Mouse (Mus musculus) small intestine, adult 2 months (tissue): ENCODE data around the gene Lgals3. TPM values are rescaled to one million over a fixed set of nuclear protein-coding genes. Genes with fewer than 3 reads are reported as not detected.

ENCODE experiments used
- H3K27ac ChIP-seq: fragments of 200-500 bp; 2 replicates; pipeline ENCODE4 v1.5.1; 2012; ENCODE audit warnings: low read depth, low read length, control low read depth, inconsistent platforms; ENCODE audit not compliant: insufficient read depth
- H3K27me3 ChIP-seq: fragments of 200-500 bp; 2 replicates; pipeline ENCODE4 v1.6.1; 2012; ENCODE audit warnings: mild to moderate bottlenecking, moderate library complexity, low read length, inconsistent platforms; ENCODE audit not compliant: control insufficient read depth, insufficient read depth
- H3K36me3 ChIP-seq: fragments of 200-500 bp; 2 replicates; pipeline ENCODE4 v1.6.1; 2012; ENCODE audit warnings: mild to moderate bottlenecking, low read length, control low read depth, inconsistent platforms; ENCODE audit not compliant: control insufficient read depth, insufficient read depth
- H3K4me1 ChIP-seq: fragments of 200-500 bp; 2 replicates; pipeline ENCODE4 v1.6.1; 2012; ENCODE audit warnings: low read length, inconsistent platforms, mixed read lengths; ENCODE audit not compliant: control insufficient read depth, insufficient read depth, insufficient read length
- H3K4me3 ChIP-seq: fragments of 200-500 bp; 2 replicates; pipeline ENCODE4 v1.5.1; 2012; ENCODE audit warnings: low read depth, mild to moderate bottlenecking, control low read depth, inconsistent platforms, low read length, moderate library complexity
- CTCF ChIP-seq: fragments of 200-500 bp; IDR thresholded peaks from 2 replicates; pipeline ENCODE4 v1.5.1; 2012; ENCODE audit warnings: low read depth, mild to moderate bottlenecking, control low read depth, inconsistent platforms, low read length, moderate library complexity, mixed read lengths; ENCODE audit not compliant: insufficient replicate concordance, insufficient read length; ENCODE audit errors: extremely low read depth
- POLR2A ChIP-seq: fragments of 200-500 bp; IDR thresholded peaks from 2 replicates; pipeline ENCODE4 v1.6.1; 2012; ENCODE audit warnings: low read depth, mild to moderate bottlenecking, control low read depth, inconsistent platforms, low read length, moderate library complexity
- WGBS: fragments of 180-500 bp; shearing (Covaris S2); methylation state at CpG from one replicate; pipeline ENCODE4 v1.1.7; 2018; 5-methylcytosine and 5-hydroxymethylcytosine counted together
- polyA plus RNA-seq: library from polyadenylated mRNA; depleted of rRNA; stranded (reverse); fragments of >200 nt; gene quantifications from 2 replicates; pipeline ENCODE4 v1.2.3, GENCODE M21; 2012

Gene Lgals3
- polyA plus RNA-seq, 1 experiment: 1,527 TPM

DNA sequence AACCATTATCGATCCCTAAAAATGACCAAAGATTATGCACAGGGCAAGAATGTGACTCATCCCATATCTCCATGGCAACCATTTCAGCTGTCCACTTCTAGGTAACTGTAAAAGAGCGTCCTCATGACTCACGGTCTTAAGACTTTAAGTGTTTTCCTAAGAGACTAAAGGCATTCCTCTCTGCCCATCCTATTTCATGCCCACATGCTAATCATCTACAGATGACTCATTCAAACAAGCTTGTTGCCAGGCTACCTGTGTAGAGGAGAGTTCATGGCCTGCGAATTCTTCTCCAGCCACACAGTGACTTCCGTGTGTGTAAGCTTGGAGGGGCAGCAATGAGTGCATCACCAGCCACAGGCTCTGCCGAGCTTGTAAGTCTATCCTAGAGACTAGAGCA lies 4.1 kb downstream of the Lgals3 start:
- Histone ChIP-seq H3K4me1 (peaks cover 51% of the 10 kb centered on the region), H3K27me3 (no peaks in the 10 kb centered on the region), H3K27ac (peak overlapping the region; percentile 88), H3K4me3 (no peak overlapping the region), H3K36me3 (no peaks in the 10 kb centered on the region)
- WGBS: 28% methylated on average over 6 of the region's 6 CpGs
- TF ChIP-seq CTCF: no peak
- no peak for TF ChIP-seq POLR2A

GRCm38 (mm10) chr14:47373728-47374678 lies 6.5 kb downstream of the Lgals3 start:
- WGBS: 5% methylated on average over 49 of the region's 49 CpGs
- H3K4me1 ChIP-seq: peaks cover 46% of the 10 kb centered on the region
- peak overlapping the region; percentile 73 for H3K4me3 ChIP-seq
- no peaks in the 10 kb centered on the region for H3K27me3 ChIP-seq
- TF ChIP-seq CTCF (no peak), POLR2A (peak; percentile 60; the same call in 1 of the 2 replicates)
- H3K27ac ChIP-seq: peak overlapping the region; percentile 95
- peaks cover 8% of the 10 kb centered on the region for H3K36me3 ChIP-seq

DNA sequence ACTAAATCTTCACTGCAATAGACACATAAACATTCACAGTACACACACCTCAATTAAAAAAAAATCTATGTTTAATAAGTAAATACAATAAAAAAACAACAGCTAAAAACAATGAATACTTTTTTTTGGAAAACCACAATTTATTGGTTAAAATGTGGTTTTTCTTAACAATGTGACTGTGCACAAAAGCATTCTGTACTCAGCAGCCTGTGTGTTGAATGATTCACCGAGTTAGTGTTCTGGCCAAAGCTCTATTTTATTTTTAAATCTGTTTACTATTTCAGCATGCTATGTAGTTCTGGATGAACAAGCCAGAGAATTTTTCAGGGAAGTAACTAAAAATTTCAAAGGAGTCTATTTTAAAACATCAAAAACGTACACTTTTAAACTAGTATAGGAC lies 9.0 kb downstream of the Lgals3 start:
- Histone ChIP-seq H3K27me3 (no peaks in the 10 kb centered on the region), H3K36me3 (peaks cover 28% of the 10 kb centered on the region), H3K27ac (no peak overlapping the region), H3K4me3 (no peak overlapping the region), H3K4me1 (peaks cover 40% of the 10 kb centered on the region)
- no peak for TF ChIP-seq CTCF
- no peak for TF ChIP-seq POLR2A
- WGBS: 78% methylated on average over 2 of the region's 2 CpGs

DNA sequence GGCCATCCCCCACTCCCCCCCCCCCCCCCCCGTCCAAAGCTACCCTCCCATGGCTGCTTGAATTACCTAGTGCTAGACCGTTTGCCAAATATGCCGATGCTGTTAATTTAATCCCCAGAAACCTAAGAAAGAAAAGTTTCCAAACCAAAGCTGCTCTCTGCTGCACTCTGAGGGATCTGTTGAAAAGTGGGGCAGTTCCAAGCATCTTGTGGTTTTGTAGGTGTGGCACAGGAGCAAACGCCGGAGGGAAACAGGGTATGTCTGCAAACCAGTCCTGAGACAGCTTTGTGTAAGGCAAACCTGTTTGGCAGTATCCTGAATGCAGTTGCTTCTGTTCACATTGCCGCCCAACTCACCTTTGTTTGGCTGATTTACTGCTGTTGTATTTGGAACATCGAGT lies 10.8 kb downstream of the Lgals3 start:
- peaks cover 30% of the 10 kb centered on the region for H3K4me1 ChIP-seq
- WGBS: 77% methylated on average over 7 of the region's 7 CpGs

DNA sequence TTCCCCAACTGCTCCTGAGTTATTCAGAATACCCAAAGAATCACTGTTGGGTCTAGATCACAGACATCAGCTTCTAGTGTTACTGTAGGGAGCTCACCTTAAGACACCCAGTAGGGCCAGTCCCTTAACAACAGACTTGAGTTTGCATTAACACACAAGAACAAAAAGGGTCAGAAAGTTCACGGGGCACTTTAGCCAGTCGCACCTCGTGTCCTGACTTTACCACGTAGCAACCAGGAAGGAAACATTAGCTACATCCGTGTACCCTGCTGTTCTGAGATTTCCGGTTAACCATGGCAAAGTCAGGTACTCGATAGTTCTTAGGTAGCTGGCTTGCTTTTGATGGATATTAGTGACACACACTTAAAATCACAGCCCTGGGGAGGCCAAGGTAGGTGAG lies 16.4 kb downstream of the Lgals3 start:
- no peak overlapping the region for H3K27ac ChIP-seq
- no peaks in the 10 kb centered on the region for H3K27me3 ChIP-seq
- WGBS: 88% methylated on average over 7 of the region's 7 CpGs
- peaks cover 57% of the 10 kb centered on the region for H3K36me3 ChIP-seq
- peaks cover 28% of the 10 kb centered on the region for H3K4me1 ChIP-seq
- no peak overlapping the region for H3K4me3 ChIP-seq
- TF ChIP-seq POLR2A: no peak
- TF ChIP-seq CTCF: no peak

More for the DNA sequence above, 10.8 kb downstream of the Lgals3 start:
- Histone ChIP-seq H3K27me3 (no peaks in the 10 kb centered on the region), H3K36me3 (peaks cover 42% of the 10 kb centered on the region), H3K4me3 (no peak overlapping the region), H3K27ac (no peak overlapping the region)
- TF ChIP-seq CTCF (no peak), POLR2A (no peak)

GRCm38 (mm10) chr14:47384653-47385052 lies 17.1 kb downstream of the Lgals3 start:
- Histone ChIP-seq H3K27me3 (no peaks in the 10 kb centered on the region), H3K36me3 (peaks cover 53% of the 10 kb centered on the region), H3K27ac (peak overlapping the region; percentile 55; the same call in 1 of the 2 replicates), H3K4me1 (peaks cover 22% of the 10 kb centered on the region), H3K4me3 (no peak overlapping the region)
- 55% methylated on average over 10 of the region's 10 CpGs for WGBS
- TF ChIP-seq POLR2A: no peak
- TF ChIP-seq CTCF: no peak

GRCm38 (mm10) chr14:47386125-47386524 lies 18.6 kb downstream of the Lgals3 start:
- 30% methylated on average over 11 of the region's 11 CpGs for WGBS
- Histone ChIP-seq H3K27me3 (no peaks in the 10 kb centered on the region), H3K36me3 (peaks cover 41% of the 10 kb centered on the region), H3K27ac (peak overlapping the region; percentile 90), H3K4me1 (peaks cover 18% of the 10 kb centered on the region), H3K4me3 (no peak overlapping the region)
- TF ChIP-seq POLR2A (peak; percentile 37; the same call in 1 of the 2 replicates), CTCF (no peak)
